Mouse (Mus musculus) limb, embryonic 13.5 days (tissue): ENCODE data around the gene Klhl42. TPM values are rescaled to one million over a fixed set of nuclear protein-coding genes. Genes with fewer than 3 reads are reported as not detected.

Experiments used
- ATAC-seq: fragments of 200-750 bp; cut with Nextera tagmentation; 2 replicates; pipeline ENCODE4 v1.8.0; 2017; ENCODE audit warnings: low read depth, moderate number of reproducible peaks, moderate TSS enrichment; ENCODE audit not compliant: low FRiP score
- H3K27ac ChIP-seq: fragments of 300-500 bp; sonication (generic); 2 replicates; pipeline ENCODE4 v1.5.1; 2015; ENCODE audit warnings: inconsistent platforms, mild to moderate bottlenecking, moderate library complexity
- H3K27me3 ChIP-seq: fragments of 300-500 bp; sonication (generic); 2 replicates; pipeline ENCODE4 v1.6.1; 2015; ENCODE audit warnings: mild to moderate bottlenecking, inconsistent platforms
- H3K36me3 ChIP-seq: fragments of 300-500 bp; sonication (generic); 2 replicates; pipeline ENCODE4 v1.6.1; 2015; ENCODE audit warnings: inconsistent platforms, mild to moderate bottlenecking, moderate library complexity
- H3K4me1 ChIP-seq: fragments of 300-500 bp; sonication (generic); 2 replicates; pipeline ENCODE4 v1.6.1; 2015; ENCODE audit warnings: inconsistent platforms
- H3K4me2 ChIP-seq: fragments of 300-500 bp; sonication (generic); replicated peaks from 2 replicates; pipeline ENCODE4 v1.6.1; 2015; ENCODE audit warnings: inconsistent platforms, mild to moderate bottlenecking, moderate library complexity
- H3K4me3 ChIP-seq: fragments of 300-500 bp; sonication (generic); 2 replicates; pipeline ENCODE4 v1.5.1; 2015; ENCODE audit warnings: moderate library complexity, mild to moderate bottlenecking, inconsistent platforms
- H3K9ac ChIP-seq: fragments of 300-500 bp; sonication (generic); 2 replicates; pipeline ENCODE4 v1.6.1; 2015; ENCODE audit warnings: mild to moderate bottlenecking, inconsistent platforms
- H3K9me3 ChIP-seq: fragments of 300-500 bp; sonication (generic); 2 replicates; pipeline ENCODE4 v1.6.1; 2016; ENCODE audit warnings: inconsistent platforms
- WGBS: fragments of 180-500 bp; shearing (Covaris S2); methylation state at CpG from one replicate; pipeline ENCODE4 v1.1.7; 2015; 5-methylcytosine and 5-hydroxymethylcytosine counted together
- polyA plus RNA-seq: library from polyadenylated mRNA; unstranded; fragments of >200 nt; fragmentation: Nextera tagmentation; extraction: Ambion mirVana; gene quantifications from 2 replicates; pipeline ENCODE4 v1.2.1, GENCODE M21; 2015

The Klhl42 gene
- polyA plus RNA-seq, 1 experiment from 2014 or later, result 8.8 TPM

GRCm38 (mm10) chr6:147118190-147118589 lies 27.0 kb downstream of the Klhl42 start:
- Histone ChIP-seq H3K27ac (no peak overlapping the region), H3K4me2 (no peak overlapping the region), H3K4me3 (no peak overlapping the region), H3K27me3 (peaks cover 3% of the 10 kb centered on the region; the same call in 1 of the 2 replicates), H3K4me1 (0 out of 2 replicates have a peak, but pooled peaks cover 2% of the 10 kb centered on the region), H3K9ac (no peak overlapping the region), H3K9me3 (no peaks in the 10 kb centered on the region), H3K36me3 (no peaks in the 10 kb centered on the region)
- no peak for ATAC-seq
- WGBS, result 81% methylated on average over 3 of the region's 3 CpGs

GRCm38 (mm10) chr6:147121320-147121719 lies 30.1 kb downstream of the Klhl42 start:
- no peak overlapping the region for H3K4me3 ChIP-seq
- whole genome bisulfite sequencing, result 59% methylated on average over 6 of the region's 6 CpGs

GRCm38 (mm10) chr6:147127239-147127638 lies 36.1 kb downstream of the Klhl42 start:
- 63% methylated on average over 10 of the region's 10 CpGs for whole genome bisulfite sequencing
- Histone ChIP-seq H3K9me3 (peaks cover 5% of the 10 kb centered on the region), H3K27me3 (0 out of 2 replicates have a peak, but pooled peaks cover 3% of the 10 kb centered on the region), H3K4me2 (no peak overlapping the region), H3K4me1 (peaks cover 10% of the 10 kb centered on the region; the same call in 1 of the 2 replicates), H3K9ac (no peak overlapping the region), H3K36me3 (no peaks in the 10 kb centered on the region), H3K4me3 (no peak overlapping the region), H3K27ac (no peak overlapping the region)
- ATAC-seq, result 0 out of 2 replicates have a peak, but pooled peaks have one; percentile 36

More at GRCm38 (mm10) chr6:147121320-147121719, 30.1 kb downstream of the Klhl42 start:
- no peak for ATAC-seq
- Histone ChIP-seq H3K4me1 (peaks cover 6% of the 10 kb centered on the region; the same call in 1 of the 2 replicates), H3K27me3 (peaks cover 6% of the 10 kb centered on the region; the same call in 1 of the 2 replicates), H3K9me3 (no peaks in the 10 kb centered on the region), H3K9ac (no peak overlapping the region), H3K27ac (no peak overlapping the region), H3K36me3 (no peaks in the 10 kb centered on the region), H3K4me2 (no peak overlapping the region)

- no peak for ATAC-seq
- no peaks in the 10 kb centered on the region for H3K36me3 ChIP-seq
- no peak overlapping the region for H3K9ac ChIP-seq
- no peak overlapping the region for H3K27ac ChIP-seq
- H3K9me3 ChIP-seq, result 0 out of 2 replicates have a peak, but pooled peaks cover 2% of the 10 kb centered on the region
- no peak overlapping the region for H3K4me2 ChIP-seq
- H3K4me3 ChIP-seq, result no peak overlapping the region
- H3K27me3 ChIP-seq, result no peaks in the 10 kb centered on the region
- WGBS, result 58% methylated on average over 3 of the region's 3 CpGs
- peaks cover 4% of the 10 kb centered on the region; the same call in 1 of the 2 replicates for H3K4me1 ChIP-seq
Observed at GRCm38 (mm10) chr6:147138260-147138659, 47.1 kb downstream of the Klhl42 start.

GRCm38 (mm10) chr6:147140600-147141154 lies 49.5 kb downstream of the Klhl42 start:
- Histone ChIP-seq H3K27me3 (no peaks in the 10 kb centered on the region), H3K36me3 (no peaks in the 10 kb centered on the region), H3K4me2 (no peak overlapping the region), H3K4me3 (no peak overlapping the region), H3K4me1 (peaks cover 21% of the 10 kb centered on the region), H3K9me3 (no peaks in the 10 kb centered on the region), H3K9ac (no peak overlapping the region), H3K27ac (no peak overlapping the region)
- no peak for ATAC-seq
- 81% methylated on average over 7 of the region's 7 CpGs for whole genome bisulfite sequencing

GRCm38 (mm10) chr6:147144664-147145063 lies 53.5 kb downstream of the Klhl42 start:
- no peak overlapping the region for H3K27ac ChIP-seq

GRCm38 (mm10) chr6:147145277-147145676 lies 54.1 kb downstream of the Klhl42 start:
- Histone ChIP-seq H3K27me3 (no peaks in the 10 kb centered on the region), H3K4me1 (peaks cover 23% of the 10 kb centered on the region), H3K9ac (no peak overlapping the region), H3K4me2 (no peak overlapping the region), H3K36me3 (no peaks in the 10 kb centered on the region), H3K27ac (peak overlapping the region; percentile 22; the same call in 1 of the 2 replicates), H3K4me3 (no peak overlapping the region), H3K9me3 (no peaks in the 10 kb centered on the region)
- peak; percentile 86 for ATAC-seq
- WGBS, result 7% methylated on average over 2 of the region's 2 CpGs

More at GRCm38 (mm10) chr6:147144664-147145063, 53.5 kb downstream of the Klhl42 start:
- no peak overlapping the region for H3K4me3 ChIP-seq
- ATAC-seq, result no peak
- no peak overlapping the region for H3K9ac ChIP-seq
- H3K9me3 ChIP-seq, result no peaks in the 10 kb centered on the region
- H3K27me3 ChIP-seq, result no peaks in the 10 kb centered on the region
- WGBS, result 79% methylated on average over 5 of the region's 5 CpGs
- H3K36me3 ChIP-seq, result no peaks in the 10 kb centered on the region
- no peak overlapping the region for H3K4me2 ChIP-seq
- peaks cover 23% of the 10 kb centered on the region for H3K4me1 ChIP-seq

GRCm38 (mm10) chr6:147145753-147146152 lies 54.6 kb downstream of the Klhl42 start:
- Histone ChIP-seq H3K9ac (no peak overlapping the region), H3K4me2 (no peak overlapping the region), H3K4me1 (peaks cover 23% of the 10 kb centered on the region), H3K9me3 (no peaks in the 10 kb centered on the region), H3K27me3 (no peaks in the 10 kb centered on the region), H3K4me3 (no peak overlapping the region), H3K27ac (peak overlapping the region; percentile 22; the same call in 1 of the 2 replicates), H3K36me3 (no peaks in the 10 kb centered on the region)
- 0 out of 2 replicates have a peak, but pooled peaks have one; percentile 10 for ATAC-seq
- WGBS, result 35% methylated on average over 10 of the region's 10 CpGs

GRCm38 (mm10) chr6:147151069-147151468 lies 59.9 kb downstream of the Klhl42 start:
- Histone ChIP-seq H3K36me3 (no peaks in the 10 kb centered on the region), H3K27ac (no peak overlapping the region)
- ATAC-seq, result no peak

GRCm38 (mm10) chr6:147151839-147152238 lies 60.7 kb downstream of the Klhl42 start:
- Histone ChIP-seq H3K4me1 (peaks cover 4% of the 10 kb centered on the region; the same call in 1 of the 2 replicates), H3K27ac (no peak overlapping the region), H3K36me3 (no peaks in the 10 kb centered on the region), H3K4me2 (no peak overlapping the region), H3K9me3 (no peaks in the 10 kb centered on the region), H3K9ac (no peak overlapping the region), H3K27me3 (no peaks in the 10 kb centered on the region), H3K4me3 (no peak overlapping the region)
- no peak for ATAC-seq

More at GRCm38 (mm10) chr6:147151069-147151468, 59.9 kb downstream of the Klhl42 start:
- Histone ChIP-seq H3K4me2 (no peak overlapping the region), H3K27me3 (no peaks in the 10 kb centered on the region), H3K9ac (no peak overlapping the region), H3K4me1 (peaks cover 4% of the 10 kb centered on the region; the same call in 1 of the 2 replicates), H3K4me3 (no peak overlapping the region), H3K9me3 (no peaks in the 10 kb centered on the region)
- WGBS, result 82% methylated on average over 6 of the region's 6 CpGs

GRCm38 (mm10) chr6:147155085-147155484 lies 63.9 kb downstream of the Klhl42 start:
- Histone ChIP-seq H3K36me3 (no peaks in the 10 kb centered on the region), H3K4me2 (no peak overlapping the region), H3K9me3 (no peaks in the 10 kb centered on the region), H3K4me3 (no peak overlapping the region), H3K4me1 (peaks cover 4% of the 10 kb centered on the region; the same call in 1 of the 2 replicates), H3K27ac (peak overlapping the region; percentile 48; the same call in 1 of the 2 replicates), H3K9ac (no peak overlapping the region), H3K27me3 (no peaks in the 10 kb centered on the region)
- ATAC-seq, result no peak
- 48% methylated on average over 7 of the region's 7 CpGs for WGBS

GRCm38 (mm10) chr6:147161818-147162584 lies 70.8 kb downstream of the Klhl42 start:
- H3K4me2 ChIP-seq, result no peak overlapping the region
- H3K9me3 ChIP-seq, result no peaks in the 10 kb centered on the region
- H3K36me3 ChIP-seq, result no peaks in the 10 kb centered on the region
- no peak overlapping the region for H3K27ac ChIP-seq
- WGBS, result 46% methylated on average over 5 of the region's 5 CpGs
- H3K4me3 ChIP-seq, result no peak overlapping the region
- H3K4me1 ChIP-seq, result peaks cover 4% of the 10 kb centered on the region; the same call in 1 of the 2 replicates
- no peak overlapping the region for H3K9ac ChIP-seq
- ATAC-seq, result peak; percentile 54; the same call in 1 of the 2 replicates
- H3K27me3 ChIP-seq, result no peaks in the 10 kb centered on the region
